Mouse (Mus musculus): Measurements from ENCODE around the gene Esp8.
"Not testable (repeated sequence)": the region's sequence is repeated elsewhere in the genome, so short reads cannot be mapped to it uniquely, and the experiment has no call there.

The Esp8 gene

GRCm38 (mm10) chr17:40519818-40520217 lies at the start of gene Esp8:
Esp8 (plus strand) TSS chr17:40520022.
- no peak for DNase-seq (ENCODE audit: low spot score in 2 of 2)

GRCm38 (mm10) chr17:40483566-40483965 lies 36.3 kb upstream of the Esp8 start:
- not testable (repeated sequence) for DNase-seq (ENCODE audit: low spot score in 2 of 2)

DNA sequence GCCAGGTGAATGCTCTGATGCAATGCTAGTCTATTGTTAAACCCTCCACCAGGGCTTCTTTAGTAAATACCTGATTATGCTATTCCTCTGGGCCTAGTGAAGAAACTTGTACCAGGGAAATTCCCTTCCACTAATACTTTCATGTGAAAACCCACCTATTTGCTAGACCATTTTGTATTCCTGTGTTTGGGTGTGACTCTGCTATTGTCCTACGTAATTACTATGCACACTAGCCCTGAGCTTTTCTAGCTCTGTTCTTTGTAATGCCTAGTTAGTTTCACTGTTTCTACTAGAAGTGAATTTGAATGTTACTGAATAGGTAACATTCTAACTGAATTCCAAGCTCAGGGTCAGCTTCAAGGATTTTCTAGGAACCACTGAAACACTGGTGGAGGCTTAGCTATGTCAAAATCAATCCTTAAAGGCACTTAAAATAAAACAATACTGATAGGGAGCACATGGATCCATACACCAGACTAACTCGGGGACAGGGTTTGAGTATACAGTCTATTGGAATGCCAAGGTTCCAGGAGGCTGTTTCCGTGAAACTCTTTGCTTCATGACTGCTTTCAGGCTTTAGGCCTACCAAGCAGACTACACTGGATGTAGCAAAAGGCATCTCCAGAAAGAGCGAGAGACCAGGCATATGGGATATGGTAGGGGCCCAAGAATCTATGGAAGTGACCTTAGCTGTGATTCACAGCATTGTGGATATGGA lies 24.2 kb upstream of the Esp8 start:
- not testable (repeated sequence) for DNase-seq (ENCODE audit: low spot score in 2 of 2)

DNA sequence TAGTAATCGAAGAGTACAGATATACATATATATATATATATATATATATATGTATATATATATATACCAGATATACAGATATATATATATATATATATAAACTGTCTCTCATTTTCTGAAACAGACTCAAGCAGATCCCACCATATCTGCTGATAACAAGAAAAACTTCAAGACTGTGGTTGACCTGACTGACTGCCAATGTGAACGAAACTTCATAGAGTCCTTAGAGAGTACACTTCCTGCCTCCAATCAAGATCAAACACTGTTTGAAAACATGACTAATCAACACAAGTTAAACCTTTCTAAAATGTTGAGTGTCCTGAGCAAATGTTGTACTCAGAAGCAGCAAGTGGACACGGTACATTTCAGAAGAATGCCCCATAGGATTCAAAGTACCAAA lies 10.0 kb downstream of the Esp8 start:
- DNase-seq (ENCODE audit: low spot score in 2 of 2): no peak

DNA sequence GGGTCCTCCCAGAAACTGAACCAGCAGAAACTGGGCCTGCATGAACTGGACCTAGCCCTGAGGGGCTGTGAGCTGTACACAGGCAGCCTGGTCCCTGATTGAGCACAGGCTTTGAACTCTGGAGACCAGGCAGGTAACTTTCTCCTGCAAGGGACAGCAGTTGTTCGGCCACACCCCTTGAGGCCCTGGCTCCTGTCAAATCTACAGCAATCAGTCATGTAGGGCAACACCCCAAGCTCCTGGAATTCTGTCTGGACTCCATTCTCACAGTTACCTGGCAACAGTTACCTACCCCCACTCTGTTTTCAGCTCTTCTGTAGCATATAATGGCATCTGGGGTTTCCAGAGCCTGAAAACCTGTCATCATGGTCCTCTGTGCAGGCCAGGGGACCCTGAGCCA lies 11.3 kb downstream of the Esp8 start:
- no peak for DNase-seq (ENCODE audit: low spot score in 2 of 2)

GRCm38 (mm10) chr17:40547005-40547404 lies 27.2 kb downstream of the Esp8 start:
- DNase-seq (ENCODE audit: low spot score in 2 of 2): not testable (repeated sequence)

GRCm38 (mm10) chr17:40553470-40553869 lies 33.6 kb downstream of the Esp8 start:
- DNase-seq (ENCODE audit: low spot score in 2 of 2): no peak

- DNase-seq (ENCODE audit: low spot score in 2 of 2): no peak
Measured at GRCm38 (mm10) chr17:40561207-40561606, 41.4 kb downstream of the Esp8 start, which contains the start of gene Esp6. Esp6 (plus strand) TSS chr17:40561507.

Data from right cerebral cortex, postnatal 36 days (tissue).